Mouse (Mus musculus) midbrain, postnatal 0 days (tissue): ENCODE measurements around the gene Cfap58. TPM values are rescaled to one million over a fixed set of nuclear protein-coding genes. Genes with fewer than 3 reads are reported as not detected.

Experiments
- ATAC-seq: fragments of 200-750 bp; cut with Nextera tagmentation; 2 replicates; pipeline ENCODE4 v1.8.0; 2017; ENCODE audit warnings: moderate number of reproducible peaks, mild to moderate bottlenecking, moderate TSS enrichment, moderate library complexity; ENCODE audit not compliant: low FRiP score
- DNase-seq: peaks from one replicate; pipeline ENCODE4 v3.0.0-alpha.2; 2015; ENCODE audit warnings: low spot score
- H3K27ac ChIP-seq: fragments of 300-500 bp; sonication (generic); 2 replicates; pipeline ENCODE4 v1.5.1; 2014; ENCODE audit warnings: low read depth, mild to moderate bottlenecking, low read length, mixed read lengths
- H3K27me3 ChIP-seq: fragments of 300-500 bp; sonication (generic); 2 replicates; pipeline ENCODE4 v1.6.1; 2014; ENCODE audit warnings: low read length, control low read depth, mixed read lengths; ENCODE audit not compliant: insufficient read depth
- H3K36me3 ChIP-seq: fragments of 300-500 bp; sonication (generic); 2 replicates; pipeline ENCODE4 v1.6.1; 2014; ENCODE audit warnings: low read length, control low read depth, mixed read lengths; ENCODE audit not compliant: insufficient read depth
- H3K4me1 ChIP-seq: fragments of 300-500 bp; sonication (generic); 2 replicates; pipeline ENCODE4 v1.6.1; 2014; ENCODE audit warnings: mild to moderate bottlenecking, control low read depth, antibody characterized with exemption, low read length, mixed read lengths; ENCODE audit not compliant: insufficient read depth
- H3K4me2 ChIP-seq: fragments of 300-500 bp; sonication (generic); 2 replicates; pipeline ENCODE4 v1.6.1; 2014; ENCODE audit warnings: low read depth, mild to moderate bottlenecking, low read length, mixed read lengths; ENCODE audit not compliant: poor library complexity, severe bottlenecking
- H3K4me3 ChIP-seq: fragments of 300-500 bp; sonication (generic); 2 replicates; pipeline ENCODE4 v1.5.1; 2014; ENCODE audit warnings: low read depth, mild to moderate bottlenecking, low read length, moderate library complexity
- H3K9ac ChIP-seq: fragments of 300-500 bp; sonication (generic); replicated peaks from 2 replicates; pipeline ENCODE4 v1.6.1; 2014; ENCODE audit warnings: mild to moderate bottlenecking, low read length, moderate library complexity, mixed read lengths; ENCODE audit not compliant: poor library complexity, severe bottlenecking
- H3K9me3 ChIP-seq: fragments of 300-500 bp; sonication (generic); 2 replicates; pipeline ENCODE4 v1.6.1; 2016; ENCODE audit warnings: low read length, control low read depth
- CTCF ChIP-seq: IDR thresholded peaks from 2 replicates; pipeline ENCODE4 v1.5.1; 2016; ENCODE audit warnings: antibody characterized with exemption, mild to moderate bottlenecking
- WGBS: fragments of 180-500 bp; shearing (Covaris S2); extraction: QIAGEN DNeasy Blood & Tissue Kit; methylation state at CpG from one replicate; pipeline ENCODE4 v1.1.7; 2014; 5-methylcytosine and 5-hydroxymethylcytosine counted together
- polyA plus RNA-seq: library from polyadenylated mRNA; unstranded; fragments of >200 nt; fragmentation: Nextera tagmentation; extraction: Ambion mirVana; gene quantifications from 2 replicates; pipeline ENCODE4 v1.2.1, GENCODE M21; 2015
- total RNA-seq: library from RNA; depleted of rRNA; stranded (reverse); fragments of >200 nt; gene quantifications from 2 replicates; pipeline ENCODE4 v1.2.3, GENCODE M21; 2014; rRNA removed

The Cfap58 gene
- total RNA-seq: 0.38 and 1.2 TPM in 2 replicates
- 0.54 and 0.91 TPM in 2 replicates for polyA plus RNA-seq

DNA sequence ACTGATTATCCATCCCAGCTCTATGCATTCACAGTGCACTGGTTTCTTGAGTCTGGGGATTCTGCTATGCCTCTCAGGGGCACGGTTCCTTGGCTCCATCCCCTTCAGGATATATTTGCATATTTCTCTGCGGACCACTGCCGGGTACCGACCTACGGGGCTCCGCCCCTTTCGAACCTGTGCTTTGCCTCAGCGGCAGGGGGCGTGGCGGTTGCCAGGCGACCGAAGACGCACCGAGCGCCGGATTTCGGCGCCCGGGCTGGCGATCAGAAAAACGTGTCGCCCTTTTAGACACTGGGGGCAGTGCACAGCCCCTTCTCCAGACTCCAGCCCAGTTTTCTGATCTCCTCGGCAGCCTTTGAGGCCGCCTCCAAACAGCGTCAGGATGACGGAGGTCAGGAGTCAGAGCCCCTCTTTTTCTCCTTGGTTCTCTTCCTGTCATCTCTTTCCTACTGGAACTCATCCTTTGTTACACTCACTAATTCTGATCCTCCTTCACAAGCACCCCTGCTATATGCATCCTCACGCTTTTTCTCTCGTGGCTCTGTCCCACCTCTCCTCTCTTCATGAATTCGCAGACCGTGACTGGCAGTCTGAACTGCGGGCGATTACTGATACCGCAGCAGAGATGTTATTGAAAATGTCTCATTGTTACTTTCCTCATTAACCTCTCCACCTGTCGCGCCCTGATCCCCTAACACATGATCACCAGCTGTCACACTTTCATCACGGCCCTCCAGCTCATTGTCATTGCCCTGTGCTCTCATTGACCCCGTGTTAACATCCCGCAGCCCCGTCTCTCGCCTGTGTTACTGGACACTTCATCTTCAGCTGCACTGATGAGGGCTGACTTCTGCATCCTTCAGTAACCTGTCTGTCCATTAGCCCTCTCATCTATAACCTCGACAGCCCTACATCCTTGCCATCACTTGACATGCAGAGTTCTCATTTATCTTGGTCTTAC is at the start of gene Cfap58:
Gene Cfap58, plus strand, starts transcription at position 233 of the 964 bp plus-strand sequence.
- Histone ChIP-seq H3K4me3 (peak within 1 kb of the TSS; percentile 36), H3K27ac (peak within 1 kb of the TSS; percentile 33), H3K27me3 (no peaks in the 10 kb centered on the region), H3K9me3 (no peaks in the 10 kb centered on the region), H3K36me3 (no peaks in the 10 kb centered on the region), H3K4me1 (no peaks in the 10 kb centered on the region), H3K9ac (peak within 1 kb of the TSS; percentile 46), H3K4me2 (peak within 1 kb of the TSS; percentile 69)
- peak; percentile 60 for TF ChIP-seq CTCF
- ATAC-seq (peak; percentile 88), DNase-seq (peak; percentile 89)
- 3% methylated on average over 41 of the region's 41 CpGs for WGBS

DNA sequence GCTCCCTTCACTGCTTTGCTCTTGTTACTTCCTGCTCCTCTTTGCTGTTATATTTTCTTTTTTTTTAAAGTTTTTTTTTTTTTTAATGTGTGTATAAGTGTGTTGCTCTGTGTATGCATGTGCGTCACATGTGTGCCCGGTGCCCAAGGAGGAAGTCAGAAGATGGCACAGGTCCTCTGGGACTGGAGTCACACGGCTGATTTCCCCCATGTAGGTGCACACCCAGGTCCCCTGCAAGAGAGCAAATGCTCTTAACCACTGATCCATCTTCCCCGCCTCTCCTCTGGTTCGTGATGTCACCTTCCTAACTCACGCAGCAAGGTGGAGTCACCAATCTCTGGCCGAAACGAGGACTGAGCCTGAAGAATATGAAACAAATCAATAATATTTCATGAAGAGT is 49.4 kb upstream of the Cfap58 start:
- no peak for DNase-seq
- no peak overlapping the region for H3K9ac ChIP-seq
- ATAC-seq: no peak
- TF ChIP-seq CTCF: no peak
- no peak overlapping the region for H3K4me3 ChIP-seq
- WGBS: 93% methylated on average over 8 of the region's 8 CpGs
- no peaks in the 10 kb centered on the region for H3K36me3 ChIP-seq
- H3K9me3 ChIP-seq: no peaks in the 10 kb centered on the region
- H3K27ac ChIP-seq: no peak overlapping the region
- no peaks in the 10 kb centered on the region for H3K4me1 ChIP-seq
- no peak overlapping the region for H3K4me2 ChIP-seq
- H3K27me3 ChIP-seq: no peaks in the 10 kb centered on the region

DNA sequence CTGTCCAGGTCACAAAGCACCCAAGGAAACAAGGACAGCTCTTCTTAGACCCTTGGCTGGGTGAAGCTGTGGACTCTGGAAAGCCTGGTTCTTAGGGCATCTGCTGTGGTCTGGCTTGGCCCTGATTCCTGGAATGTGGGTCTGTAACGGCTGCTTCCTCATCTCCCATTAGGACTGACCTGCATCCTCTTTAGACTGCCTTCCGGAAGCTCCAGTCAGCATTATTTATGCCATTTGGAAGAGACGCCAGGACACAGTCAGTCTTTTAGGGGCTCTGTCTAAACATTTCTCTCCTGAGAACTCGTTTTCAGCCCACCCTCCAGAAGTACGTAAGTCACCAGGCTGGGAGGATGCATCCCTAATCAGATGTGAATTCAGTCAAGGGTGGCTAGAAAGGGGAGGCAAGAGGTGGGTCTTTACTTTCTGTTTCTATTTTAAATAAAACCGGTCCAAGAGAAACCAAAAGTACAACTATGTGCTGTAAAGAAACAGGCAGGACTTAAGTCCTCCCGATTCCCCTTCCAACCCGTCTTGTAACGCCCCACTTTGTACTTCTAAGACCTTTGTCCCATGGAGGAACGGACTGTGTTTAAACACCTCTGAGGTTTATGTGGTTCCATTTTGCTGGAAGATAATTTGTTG is 46.9 kb upstream of the Cfap58 start:
- no peak for ATAC-seq
- TF ChIP-seq CTCF: no peak
- Histone ChIP-seq H3K4me1 (no peaks in the 10 kb centered on the region), H3K9ac (no peak overlapping the region), H3K4me3 (no peak overlapping the region), H3K27me3 (no peaks in the 10 kb centered on the region), H3K36me3 (no peaks in the 10 kb centered on the region), H3K9me3 (no peaks in the 10 kb centered on the region), H3K27ac (no peak overlapping the region), H3K4me2 (no peak overlapping the region)
- no peak for DNase-seq
- WGBS: 75% methylated on average over 10 of the region's 10 CpGs

DNA sequence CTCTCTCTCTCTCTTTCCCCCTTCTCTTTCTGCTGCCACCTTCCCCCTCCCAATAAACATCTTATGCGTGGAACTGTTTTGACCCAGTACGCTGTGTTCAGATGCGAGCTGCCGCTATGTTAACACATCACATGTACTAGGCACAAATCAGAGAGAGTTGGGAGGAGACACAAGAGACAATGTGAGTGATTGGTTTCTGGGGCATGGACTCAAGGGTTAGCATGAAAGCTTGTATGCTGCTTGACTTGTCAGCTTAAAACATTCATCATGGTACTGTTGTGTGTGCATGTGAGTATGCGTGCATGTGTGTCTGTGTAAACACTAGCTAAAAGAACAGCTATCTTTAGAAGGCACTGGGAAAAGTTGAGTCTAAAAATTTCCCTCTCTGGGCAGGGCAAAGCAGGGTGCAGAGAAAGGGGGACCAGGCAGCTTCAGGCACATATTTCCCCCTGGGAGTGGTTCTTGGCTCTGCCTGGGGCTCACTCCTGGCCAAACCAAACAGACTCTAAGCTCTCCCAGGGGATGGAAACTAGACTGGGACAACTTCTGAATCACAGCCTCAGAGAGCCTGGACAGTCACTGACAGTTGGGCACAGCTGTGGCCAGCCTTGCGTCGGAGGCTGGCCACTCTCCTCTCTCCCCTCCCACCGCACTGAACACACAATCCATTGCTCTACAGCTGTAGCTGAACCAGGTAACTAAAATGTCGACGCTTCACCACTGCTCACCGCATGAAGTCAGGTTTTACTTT is 45.7 kb upstream of the Cfap58 start:
- Histone ChIP-seq H3K27ac (no peak overlapping the region), H3K36me3 (no peaks in the 10 kb centered on the region), H3K27me3 (no peaks in the 10 kb centered on the region), H3K4me1 (no peaks in the 10 kb centered on the region), H3K4me3 (no peak overlapping the region), H3K9me3 (no peaks in the 10 kb centered on the region), H3K9ac (no peak overlapping the region), H3K4me2 (no peak overlapping the region)
- DNase-seq (no peak), ATAC-seq (no peak)
- TF ChIP-seq CTCF: no peak
- WGBS: 81% methylated on average over 11 of the region's 11 CpGs

DNA sequence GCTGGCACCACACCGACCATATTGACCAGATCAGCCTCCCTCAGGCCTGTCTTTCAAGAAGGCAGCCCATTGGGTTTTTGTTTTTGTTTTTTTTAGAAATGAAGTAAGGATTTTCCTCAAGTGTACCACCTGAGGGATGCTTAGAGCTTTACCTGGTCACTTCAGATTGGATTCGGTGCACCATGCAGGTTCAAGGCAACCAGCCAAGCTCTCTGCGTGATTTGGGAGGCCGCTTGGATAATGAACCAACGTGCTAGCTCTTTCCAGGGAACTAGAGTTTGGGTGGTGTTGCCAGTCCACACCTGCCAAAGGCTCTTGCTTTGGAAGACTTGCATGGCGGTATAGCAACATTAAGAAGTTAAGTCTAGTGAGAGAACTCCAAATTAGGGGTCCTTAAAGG is 44.4 kb upstream of the Cfap58 start:
- 97% methylated on average over 6 of the region's 6 CpGs for WGBS
- no peaks in the 10 kb centered on the region for H3K9me3 ChIP-seq
- no peak overlapping the region for H3K27ac ChIP-seq
- DNase-seq: no peak
- H3K4me2 ChIP-seq: no peak overlapping the region
- no peak overlapping the region for H3K4me3 ChIP-seq
- no peak for TF ChIP-seq CTCF
- H3K36me3 ChIP-seq: no peaks in the 10 kb centered on the region
- no peaks in the 10 kb centered on the region for H3K4me1 ChIP-seq
- no peak for ATAC-seq
- no peak overlapping the region for H3K9ac ChIP-seq
- H3K27me3 ChIP-seq: no peaks in the 10 kb centered on the region
